Mouse (Mus musculus) megakaryocyte progenitor cell, adult 5-6 weeks (primary cell): ENCODE measurements at regions not wholly inside any gene's neighbourhood (a gene's known extent, or its start where the extent isn't known, plus 50 kb on each side); places are given as distances from the start of the nearest gene placed in this dataset.

Experiments used
- ATAC-seq: replicated peaks from 2 replicates; pipeline ENCODE4 v1.8.0; 2016; ENCODE audit warnings: mild to moderate bottlenecking, moderate TSS enrichment, inconsistent platforms; ENCODE audit not compliant: poor library complexity

DNA sequence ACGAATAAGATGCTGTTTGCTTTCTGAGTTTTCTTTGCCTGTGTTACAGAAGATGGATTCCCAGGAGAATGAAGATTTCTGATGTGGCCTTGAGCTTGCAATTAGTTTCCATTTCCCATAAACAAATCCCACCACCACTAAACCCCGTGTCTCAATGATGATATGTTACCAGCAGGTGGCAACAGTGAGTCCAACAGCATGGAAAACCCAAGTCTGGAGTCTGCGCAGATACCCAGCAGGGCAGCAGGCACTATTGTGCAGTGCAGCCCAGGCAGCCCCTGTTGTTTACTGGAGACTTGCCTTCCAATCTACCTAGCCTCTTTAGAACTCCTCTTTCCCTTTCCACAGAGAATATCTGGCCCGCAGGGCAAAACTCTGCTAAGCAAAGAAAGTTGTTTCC lies 62.7 kb downstream of the Bmp2 start:
- ATAC-seq, result peak; percentile 100

- no peak for ATAC-seq
Observed at GRCm38 (mm10) chr2:133615299-133615698, 63.3 kb downstream of the Bmp2 start.

DNA sequence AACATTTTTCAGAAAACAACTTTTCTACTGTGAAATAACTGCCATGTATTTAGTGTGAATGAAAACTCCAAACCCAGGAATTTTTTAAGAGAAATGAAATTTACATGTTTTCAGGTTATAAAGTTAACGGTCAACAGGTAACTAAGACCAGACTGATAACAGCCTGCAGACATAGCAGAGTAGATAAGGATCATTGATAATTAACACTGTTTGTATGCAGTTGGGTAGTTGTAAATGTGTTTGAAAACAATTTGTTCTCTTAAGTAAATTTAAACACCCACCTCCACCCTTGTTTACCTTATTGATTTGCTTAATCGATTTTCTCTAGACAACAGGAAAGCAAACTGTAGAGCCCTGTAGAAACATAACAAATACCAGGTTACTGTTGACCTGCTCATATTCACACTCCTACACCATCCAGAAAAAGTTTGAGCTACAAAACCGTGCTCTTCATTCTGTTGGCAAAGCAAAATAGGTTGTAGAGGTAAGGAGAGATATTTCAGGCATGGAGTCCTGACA lies 65.4 kb downstream of the Bmp2 start:
- ATAC-seq, result no peak

DNA sequence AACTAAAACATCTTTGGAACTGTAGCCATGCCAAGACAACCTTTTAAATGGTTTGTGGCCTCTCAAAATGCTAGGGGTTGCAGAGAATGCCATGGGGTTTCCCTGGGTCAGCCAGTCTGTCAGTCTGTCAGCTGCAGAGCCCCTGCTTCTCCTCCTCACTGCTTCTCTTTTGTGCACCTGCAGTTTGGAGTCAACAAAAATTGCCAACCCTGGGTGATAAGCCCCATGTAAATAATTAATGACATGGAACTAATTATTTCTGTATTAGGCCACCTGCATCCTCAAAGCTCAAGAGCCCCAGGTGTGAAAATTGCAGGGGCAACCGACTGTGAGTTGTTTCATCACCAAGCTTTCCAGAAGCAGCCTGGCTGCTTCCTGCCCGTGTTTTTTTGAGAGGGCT lies 70.6 kb downstream of the Bmp2 start:
- no peak for ATAC-seq

DNA sequence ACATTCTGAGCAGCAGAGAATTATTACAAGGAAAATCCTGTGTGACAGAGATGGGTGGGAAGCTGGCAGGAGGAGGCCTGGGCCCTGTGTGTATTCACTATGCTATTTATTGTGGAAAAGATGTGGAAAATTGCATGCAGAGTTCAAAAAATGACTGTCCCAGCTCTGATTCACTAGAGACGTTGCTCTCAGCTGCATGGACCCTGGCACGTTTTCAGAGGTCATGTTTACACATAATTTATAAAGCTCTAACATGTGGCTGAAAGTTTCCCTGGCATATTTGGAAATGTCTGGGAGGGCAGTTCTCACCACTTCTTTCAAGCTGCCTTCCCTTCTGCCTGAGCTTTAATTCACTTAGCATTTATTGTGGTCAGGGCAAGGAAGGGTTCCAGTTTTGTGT lies 73.6 kb downstream of the Bmp2 start:
- ATAC-seq, result no peak

GRCm38 (mm10) chr2:133628874-133629273 lies 76.9 kb downstream of the Bmp2 start:
- no peak for ATAC-seq

DNA sequence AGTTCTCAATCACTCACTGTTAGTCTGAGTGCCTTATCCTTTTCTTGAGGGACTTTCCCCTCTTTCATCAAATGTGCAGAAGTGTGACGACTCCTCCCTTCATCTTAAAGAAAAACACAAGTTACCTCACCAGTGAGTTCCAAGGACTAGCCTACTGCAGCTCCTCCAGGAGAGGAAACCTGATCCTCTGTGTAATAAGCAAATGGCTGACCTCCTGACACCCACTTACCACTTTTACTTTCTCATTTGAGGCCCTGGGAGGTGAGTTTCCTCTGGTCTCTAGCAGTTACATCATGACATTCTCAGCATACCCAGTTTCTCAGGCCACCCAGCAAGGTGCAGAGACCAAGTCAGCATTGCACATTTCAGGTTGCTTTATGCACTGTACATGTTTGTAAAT lies 83.5 kb downstream of the Bmp2 start:
- no peak for ATAC-seq

DNA sequence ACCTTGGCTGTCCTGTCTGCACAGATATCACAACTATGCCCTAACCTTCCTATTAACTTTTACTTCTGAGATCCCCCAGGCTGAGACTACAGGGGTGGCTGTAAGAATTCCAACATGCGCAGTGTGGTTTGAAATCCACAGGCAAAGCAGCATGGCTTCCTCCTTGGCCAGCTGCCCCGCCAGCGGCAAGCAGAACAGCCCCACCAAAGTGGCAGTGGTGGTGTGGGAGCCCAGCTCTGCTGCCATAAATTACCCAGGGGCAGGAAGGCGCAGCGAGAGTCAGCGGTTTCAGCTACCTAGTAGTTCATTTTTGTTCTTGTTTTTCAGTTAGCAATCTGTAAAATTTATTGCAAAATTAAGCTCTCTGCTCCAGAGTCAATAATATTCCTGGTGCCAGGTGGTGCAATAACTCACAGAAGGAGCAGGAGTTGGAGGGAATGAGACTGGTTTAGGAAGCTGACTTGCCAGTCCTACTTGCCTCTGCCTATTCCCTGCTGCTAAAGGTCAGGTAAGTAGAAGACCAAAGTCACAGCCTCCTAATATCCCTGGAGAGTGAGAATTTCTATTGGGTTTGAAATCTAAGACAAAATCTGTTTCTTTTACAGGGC lies 98.0 kb downstream of the Bmp2 start:
- peak; percentile 86 for ATAC-seq

DNA sequence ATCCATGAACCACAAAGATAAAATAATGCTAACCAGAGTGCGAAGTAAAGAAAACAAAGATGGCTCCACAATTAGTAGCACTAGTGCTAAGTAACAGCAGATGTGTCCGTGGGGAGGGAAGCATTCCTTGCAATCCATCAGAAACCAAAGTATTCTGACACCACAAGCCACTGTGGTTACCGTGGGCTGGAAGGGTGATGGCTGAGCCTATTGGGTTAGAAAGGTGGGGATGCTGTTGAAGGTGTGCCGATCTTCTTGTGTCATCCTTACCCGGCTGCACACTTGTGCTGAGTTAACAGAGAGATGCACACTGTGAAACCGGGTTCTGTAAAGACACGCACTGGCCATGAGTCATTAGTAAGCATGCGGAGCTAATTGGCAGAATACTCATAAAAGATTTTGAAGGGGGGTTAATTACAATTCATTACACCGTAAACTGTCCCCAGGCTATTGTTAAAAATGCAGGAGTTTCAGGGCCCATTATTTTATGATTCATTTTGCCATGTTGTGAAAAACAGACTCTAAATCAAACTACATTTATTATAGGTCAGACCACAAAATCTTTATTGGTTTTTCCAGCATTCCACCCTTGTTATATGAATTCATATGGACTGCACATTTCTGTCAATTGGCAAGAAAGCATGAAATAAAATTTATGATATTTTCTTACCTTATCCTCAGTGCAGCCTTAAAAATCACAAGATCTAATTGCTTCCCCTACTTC lies 114.5 kb downstream of the Bmp2 start:
- ATAC-seq, result no peak

- no peak for ATAC-seq
Observed at GRCm38 (mm10) chr2:133667055-133667395, 115.1 kb downstream of the Bmp2 start.

- no peak for ATAC-seq
Observed at GRCm38 (mm10) chr2:133669821-133670220, 117.9 kb downstream of the Bmp2 start.

- ATAC-seq, result no peak
Observed at GRCm38 (mm10) chr2:133671528-133671927, 119.6 kb downstream of the Bmp2 start.

GRCm38 (mm10) chr2:133684367-133684766 lies 132.4 kb downstream of the Bmp2 start:
- peak; percentile 78 for ATAC-seq

- ATAC-seq, result peak; percentile 79
Observed at GRCm38 (mm10) chr2:133688121-133688787, 136.3 kb downstream of the Bmp2 start.

- 0 out of 2 replicates have a peak, but pooled peaks have one; percentile 27 for ATAC-seq
Observed at GRCm38 (mm10) chr2:133688788-133689155, 136.8 kb downstream of the Bmp2 start.

- no peak for ATAC-seq
Observed at GRCm38 (mm10) chr2:133708735-133709584, 157.0 kb downstream of the Bmp2 start.

DNA sequence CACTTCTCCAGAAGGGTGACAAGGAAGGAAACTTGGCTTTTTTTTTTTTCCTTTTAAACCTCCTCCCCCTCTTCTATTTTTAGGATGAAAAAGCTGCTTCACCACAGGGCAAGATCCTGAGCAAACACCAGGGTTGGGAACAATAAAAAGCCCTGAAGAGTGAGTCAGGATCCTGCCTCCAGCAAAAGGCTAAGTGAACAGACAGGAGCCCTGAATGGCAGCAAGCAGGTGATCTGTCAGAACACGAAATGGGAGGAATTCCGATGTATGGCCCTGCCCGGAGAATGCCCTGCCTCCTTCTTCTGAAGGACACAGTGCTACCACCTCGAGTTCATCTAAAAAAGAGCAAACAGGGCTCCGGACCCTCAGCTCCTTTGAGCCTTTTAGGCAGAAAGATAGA lies 164.3 kb downstream of the Bmp2 start:
- ATAC-seq, result no peak

- no peak for ATAC-seq
Observed at GRCm38 (mm10) chr2:133717076-133717475, 165.1 kb downstream of the Bmp2 start.

DNA sequence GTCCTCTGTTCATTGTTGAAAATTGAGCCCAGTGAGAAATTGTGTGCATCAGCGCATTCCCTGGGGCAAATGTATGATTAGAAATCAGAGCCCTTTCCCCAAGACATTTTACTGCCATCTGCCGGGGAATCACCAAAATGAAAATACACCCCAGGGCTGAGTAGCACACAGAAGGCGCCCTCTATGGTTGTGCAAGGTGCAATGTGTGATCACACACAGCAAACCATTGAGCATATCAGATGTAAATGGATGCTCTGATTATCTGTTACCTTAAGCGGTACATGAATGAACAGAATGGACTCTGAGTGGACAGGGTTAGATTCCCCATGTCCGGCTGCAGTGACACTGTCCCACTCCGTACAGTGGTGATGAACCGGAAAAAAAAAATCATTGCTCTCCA lies 172.4 kb downstream of the Bmp2 start:
- ATAC-seq, result peak; percentile 83

GRCm38 (mm10) chr2:133724757-133725156 lies 172.8 kb downstream of the Bmp2 start:
- ATAC-seq, result no peak
